Mouse (Mus musculus): ENCODE measurements around the gene Mucl3. TPM values are rescaled to one million over a fixed set of nuclear protein-coding genes. Genes with fewer than 3 reads are reported as not detected.
A peak's percentile ranks its signal among the peaks of the same experiment; 100 is the strongest.

Mucl3 gene
- not detected for total RNA-seq (2021)

- DNase-seq (ENCODE audit: low spot score) = no peak
- intact Hi-C loops (cut with DNase I) = no loop called here
Measured at GRCm38 (mm10) chr17:35643609-35644236, at the start of gene Mucl3. Mucl3 (minus strand) TSS chr17:35643695.

GRCm38 (mm10) chr17:35692368-35692767, 48.9 kb upstream of the Mucl3 start:
- intact Hi-C loops (cut with DNase I) = no loop called here
- DNase-seq (ENCODE audit: low spot score) = no peak

GRCm38 (mm10) chr17:35691811-35692210, 48.3 kb upstream of the Mucl3 start:
- intact Hi-C loops (cut with DNase I) = no loop called here
- no peak for DNase-seq (ENCODE audit: low spot score)

- intact Hi-C loops (cut with DNase I) = no loop called here
Measured at GRCm38 (mm10) chr17:35689936-35690645, 46.6 kb upstream of the Mucl3 start.

GRCm38 (mm10) chr17:35688347-35689175, 45.1 kb upstream of the Mucl3 start:
- intact Hi-C loops (cut with DNase I) = no loop called here
- DNase-seq (ENCODE audit: low spot score) = no peak

More at GRCm38 (mm10) chr17:35689936-35690645, 46.6 kb upstream of the Mucl3 start:
- no peak for DNase-seq (ENCODE audit: low spot score)

GRCm38 (mm10) chr17:35685061-35685460, 41.6 kb upstream of the Mucl3 start:
- intact Hi-C loops (cut with DNase I) = no loop called here
- DNase-seq (ENCODE audit: low spot score) = no peak

GRCm38 (mm10) chr17:35681986-35682385, 38.5 kb upstream of the Mucl3 start:
- no peak for DNase-seq (ENCODE audit: low spot score)
- intact Hi-C loops (cut with DNase I) = no loop called here

- intact Hi-C loops (cut with DNase I) = no loop called here
- DNase-seq (ENCODE audit: low spot score) = no peak
Measured at GRCm38 (mm10) chr17:35680591-35680990, 37.1 kb upstream of the Mucl3 start.

GRCm38 (mm10) chr17:35673416-35674035, 30.0 kb upstream of the Mucl3 start, which contains the start of gene Gtf2h4:
Gtf2h4 (minus strand) TSS chr17:35673739.
- peak; percentile 79 for DNase-seq (ENCODE audit: low spot score)
- intact Hi-C loops (cut with DNase I) = no loop called here

GRCm38 (mm10) chr17:35672527-35672926, 29.0 kb upstream of the Mucl3 start:
- DNase-seq (ENCODE audit: low spot score) = no peak
- intact Hi-C loops (cut with DNase I) = no loop called here

GRCm38 (mm10) chr17:35671846-35672245, 28.4 kb upstream of the Mucl3 start:
- intact Hi-C loops (cut with DNase I) = no loop called here

GRCm38 (mm10) chr17:35669731-35670130, 26.2 kb upstream of the Mucl3 start:
- no peak for DNase-seq (ENCODE audit: low spot score)
- intact Hi-C loops (cut with DNase I) = no loop called here

More at GRCm38 (mm10) chr17:35671846-35672245, 28.4 kb upstream of the Mucl3 start:
- DNase-seq (ENCODE audit: low spot score) = no peak

GRCm38 (mm10) chr17:35667334-35668065, 24.0 kb upstream of the Mucl3 start, which contains the start of gene Vars2:
Vars2 (minus strand) TSS chr17:35667592.
- intact Hi-C loops (cut with DNase I) = no loop called here
- DNase-seq (ENCODE audit: low spot score) = peak; percentile 92

GRCm38 (mm10) chr17:35666851-35667256, 23.4 kb upstream of the Mucl3 start:
- DNase-seq (ENCODE audit: low spot score) = no peak
- intact Hi-C loops (cut with DNase I) = no loop called here

GRCm38 (mm10) chr17:35665957-35666515, 22.5 kb upstream of the Mucl3 start:
- intact Hi-C loops (cut with DNase I) = no loop called here
- no peak for DNase-seq (ENCODE audit: low spot score)

- intact Hi-C loops (cut with DNase I) = no loop called here
- DNase-seq (ENCODE audit: low spot score) = no peak
Measured at GRCm38 (mm10) chr17:35653086-35653485, 9.6 kb upstream of the Mucl3 start.

GRCm38 (mm10) chr17:35649429-35649828, 5.9 kb upstream of the Mucl3 start:
- intact Hi-C loops (cut with DNase I) = no loop called here
- DNase-seq (ENCODE audit: low spot score) = no peak

GRCm38 (mm10) chr17:35639352-35639751, 4.1 kb downstream of the Mucl3 start:
- no peak for DNase-seq (ENCODE audit: low spot score)
- intact Hi-C loops (cut with DNase I) = no loop called here

Measured in heart, postnatal 25 days (tissue).